Mouse (Mus musculus): ENCODE measurements around the gene Kdm2a. TPM values are rescaled to one million over a fixed set of nuclear protein-coding genes. Genes with fewer than 3 reads are reported as not detected.

Gene Kdm2a
- 61.6 and 65.4 TPM in 2 replicates for polyA plus RNA-seq (2016; fragmentation: Nextera tagmentation; extraction: Ambion mirVana)

DNA sequence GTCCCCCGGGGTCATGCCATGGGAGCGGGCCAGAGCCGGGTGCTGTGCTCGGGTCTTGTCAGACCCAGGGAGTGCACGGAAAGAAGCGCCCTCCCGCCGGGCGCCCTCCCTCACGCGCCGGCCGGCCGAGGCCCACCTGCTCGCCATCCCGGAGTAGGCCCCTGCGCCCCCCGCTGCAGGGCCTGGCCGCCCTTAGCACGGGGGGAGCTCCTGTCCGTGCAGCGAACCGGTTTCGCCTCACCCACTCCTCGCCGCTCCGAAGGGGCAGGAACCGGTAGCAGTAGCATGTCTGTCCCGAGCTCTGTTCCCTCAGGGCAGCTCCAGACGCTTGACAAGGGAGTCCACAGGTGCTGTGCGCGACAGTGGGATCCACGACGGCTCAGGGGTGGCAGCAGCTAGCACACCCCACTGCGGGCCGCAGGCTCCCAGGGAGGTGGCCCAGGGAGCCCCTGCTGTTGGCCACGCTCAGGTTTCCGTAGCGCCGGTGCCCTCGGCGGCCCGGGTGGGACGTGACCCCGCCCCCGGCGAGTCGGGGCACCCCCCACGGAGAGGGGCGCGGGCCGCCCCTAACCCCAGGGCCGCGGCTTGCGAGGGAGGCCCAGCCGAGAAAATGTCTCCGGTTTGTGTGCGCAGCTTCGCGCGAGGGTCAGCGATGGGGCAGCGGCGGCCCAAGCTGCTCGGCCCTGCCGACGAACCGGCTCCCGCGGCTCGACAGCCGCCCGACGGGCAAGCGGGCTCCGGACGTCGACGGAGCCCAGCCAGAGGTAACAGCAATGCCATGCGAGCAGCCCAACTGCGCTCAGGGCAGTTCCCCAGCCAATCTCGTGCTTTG is at the start of gene Kdm2a:
Gene Kdm2a (minus strand): TSS at position 488 of the 832 bp plus-strand sequence.
- Histone ChIP-seq H3K9me3 (no peaks in the 10 kb centered on the region), H3K4me1 (peaks cover 12% of the 10 kb centered on the region), H3K4me2 (replicated peaks) (peak within 1 kb of the TSS; percentile 77), H3K27me3 (no peaks in the 10 kb centered on the region), H3K9ac (peak within 1 kb of the TSS; percentile 100), H3K4me3 (peak within 1 kb of the TSS; percentile 100), H3K27ac (peak within 1 kb of the TSS; percentile 90), H3K36me3 (peaks cover 5% of the 10 kb centered on the region; the same call in 1 of the 2 replicates)
- ATAC-seq (ENCODE audit: insufficient number of reproducible peaks, insufficient read depth, low FRiP score, low TSS enrichment), result peak; percentile 18
- WGBS, result under 1% methylated on average over 82 of the region's 82 CpGs

DNA sequence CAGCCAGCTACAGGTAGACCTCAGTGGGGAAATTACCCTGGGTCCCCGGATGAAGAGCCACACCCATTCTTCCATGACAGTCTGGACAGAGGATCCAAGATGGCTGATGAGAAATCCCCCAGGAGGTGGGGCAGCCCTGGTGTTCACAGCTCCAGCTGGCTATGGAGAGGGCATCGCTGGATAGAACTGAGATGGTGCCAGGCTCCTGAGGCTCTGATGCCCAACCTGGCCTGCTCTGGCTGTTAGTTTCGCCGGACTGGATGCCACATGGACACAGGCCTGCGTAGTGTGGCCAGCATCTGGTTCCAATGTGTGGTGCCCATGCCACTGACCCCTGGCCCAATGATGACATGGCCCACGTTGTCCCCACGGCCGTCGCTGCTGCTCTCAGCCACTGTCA is 49.4 kb upstream of the Kdm2a start:
- WGBS, result 73% methylated on average over 9 of the region's 9 CpGs
- 0 out of 2 replicates have a peak, but pooled peaks cover 7% of the 10 kb centered on the region for H3K4me1 ChIP-seq
- H3K9ac ChIP-seq, result no peak overlapping the region
- H3K9me3 ChIP-seq, result no peaks in the 10 kb centered on the region
- no peaks in the 10 kb centered on the region for H3K27me3 ChIP-seq
- H3K36me3 ChIP-seq, result no peaks in the 10 kb centered on the region
- no peak overlapping the region for H3K27ac ChIP-seq
- H3K4me3 ChIP-seq, result no peak overlapping the region
- ATAC-seq (ENCODE audit: insufficient number of reproducible peaks, insufficient read depth, low FRiP score, low TSS enrichment), result no peak
- no peak overlapping the region for H3K4me2 ChIP-seq (replicated peaks)

DNA sequence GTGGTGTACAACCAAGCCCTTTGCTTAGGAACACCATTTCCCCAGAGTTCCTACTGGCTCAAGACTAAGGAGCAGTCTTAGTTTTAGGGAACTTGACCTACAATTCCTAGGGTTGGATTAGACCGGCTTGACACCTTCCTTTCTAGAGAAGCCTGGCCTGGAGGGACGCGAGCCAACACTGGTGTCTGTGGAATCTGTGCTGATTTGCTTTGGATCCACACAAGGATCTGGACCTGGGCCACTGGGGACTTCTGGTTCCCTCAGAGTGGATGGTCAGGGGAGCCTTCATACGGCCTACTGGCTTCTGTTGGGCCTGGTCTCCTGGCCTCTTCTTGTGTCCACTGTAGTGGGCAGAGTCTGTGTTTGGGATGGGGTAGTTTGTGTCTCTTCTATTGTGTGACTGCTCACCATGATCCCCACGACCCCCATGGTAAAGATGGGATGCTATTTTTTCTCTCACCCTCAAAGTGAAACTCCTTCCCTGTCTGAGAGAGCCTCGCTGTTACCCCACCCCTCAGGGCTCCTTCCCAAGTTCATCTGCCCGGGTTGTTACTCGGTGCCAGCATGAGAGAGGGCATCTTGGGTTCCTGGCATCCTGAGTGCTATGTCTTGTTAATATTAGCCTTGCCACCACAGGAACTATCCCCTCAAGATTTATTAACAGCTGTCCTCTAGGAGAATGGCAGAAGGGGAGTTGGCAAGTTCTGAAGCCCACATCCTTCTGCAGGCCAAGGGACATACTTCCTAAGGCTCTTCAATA is 48.8 kb upstream of the Kdm2a start:
- no peaks in the 10 kb centered on the region for H3K27me3 ChIP-seq
- peaks cover 8% of the 10 kb centered on the region for H3K4me1 ChIP-seq
- no peaks in the 10 kb centered on the region for H3K9me3 ChIP-seq
- H3K27ac ChIP-seq, result no peak overlapping the region
- 91% methylated on average over 8 of the region's 8 CpGs for WGBS
- H3K9ac ChIP-seq, result no peak overlapping the region
- no peak overlapping the region for H3K4me3 ChIP-seq
- no peak for ATAC-seq (ENCODE audit: insufficient number of reproducible peaks, insufficient read depth, low FRiP score, low TSS enrichment)
- H3K36me3 ChIP-seq, result no peaks in the 10 kb centered on the region
- no peak overlapping the region for H3K4me2 ChIP-seq (replicated peaks)

DNA sequence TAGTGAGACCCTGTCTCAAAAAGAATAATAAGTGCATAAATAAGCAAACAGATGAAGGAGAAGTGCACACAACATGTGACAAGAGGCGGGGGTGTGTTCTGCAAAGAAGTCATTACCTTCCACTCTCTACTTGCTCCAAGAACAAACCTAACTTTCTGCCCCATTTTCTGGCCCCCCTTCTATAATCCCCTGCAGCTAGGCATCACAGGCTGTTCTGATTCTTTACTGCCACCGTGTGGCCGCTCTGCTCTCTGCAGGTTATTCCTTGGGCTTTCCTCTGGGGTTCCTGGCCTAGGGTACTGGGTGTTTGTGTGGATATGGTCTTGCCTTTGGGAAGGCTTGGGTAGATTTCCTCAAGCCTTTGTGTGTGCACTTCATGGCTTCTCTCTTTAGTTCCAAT is 44.3 kb upstream of the Kdm2a start:
- 0 out of 2 replicates have a peak overlapping the region, but pooled peaks have one; percentile 46 for H3K27ac ChIP-seq
- H3K27me3 ChIP-seq, result no peaks in the 10 kb centered on the region
- H3K4me2 ChIP-seq (replicated peaks), result no peak overlapping the region
- 13% methylated on average over 3 of the region's 3 CpGs for WGBS
- H3K9me3 ChIP-seq, result no peaks in the 10 kb centered on the region
- no peak overlapping the region for H3K4me3 ChIP-seq
- no peak overlapping the region for H3K9ac ChIP-seq
- ATAC-seq (ENCODE audit: insufficient number of reproducible peaks, insufficient read depth, low FRiP score, low TSS enrichment), result no peak
- peaks cover 33% of the 10 kb centered on the region for H3K4me1 ChIP-seq
- no peaks in the 10 kb centered on the region for H3K36me3 ChIP-seq

DNA sequence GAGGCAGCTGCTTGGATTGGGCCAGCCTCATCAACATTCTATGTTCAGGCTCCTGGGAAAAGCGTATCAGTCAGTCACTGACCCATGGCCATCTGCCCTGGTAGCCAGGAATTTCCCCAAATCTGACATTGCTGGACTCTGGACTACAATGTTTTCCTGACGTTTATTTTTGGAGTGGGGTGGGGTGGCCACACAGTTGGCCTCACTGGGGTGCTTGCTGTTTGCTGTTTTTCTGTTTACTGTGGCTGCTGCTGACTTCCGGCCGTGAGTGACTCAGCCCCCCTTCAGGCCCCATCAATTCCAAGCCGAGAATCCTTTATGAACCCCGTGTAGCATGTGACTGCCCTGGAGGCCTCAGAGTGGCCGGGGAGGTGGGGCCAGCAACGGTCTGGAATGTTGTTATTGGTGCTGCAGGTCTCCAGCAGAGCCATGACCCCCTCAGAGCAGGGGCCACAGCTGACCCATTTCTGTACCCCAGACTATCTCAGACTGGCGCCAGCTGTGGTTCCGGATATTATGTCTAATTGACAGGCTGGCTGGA is 43.6 kb upstream of the Kdm2a start:
- WGBS, result 24% methylated on average over 10 of the region's 10 CpGs
- peaks cover under 1% of the 10 kb centered on the region; the same call in 1 of the 2 replicates for H3K36me3 ChIP-seq
- H3K27me3 ChIP-seq, result no peaks in the 10 kb centered on the region
- ATAC-seq (ENCODE audit: insufficient number of reproducible peaks, insufficient read depth, low FRiP score, low TSS enrichment), result no peak
- H3K4me3 ChIP-seq, result no peak overlapping the region
- H3K9me3 ChIP-seq, result no peaks in the 10 kb centered on the region
- peak overlapping the region; percentile 46; the same call in 1 of the 2 replicates for H3K27ac ChIP-seq
- peak overlapping the region; percentile 7; the same call in 1 of the 2 replicates for H3K4me2 ChIP-seq (replicated peaks)
- H3K4me1 ChIP-seq, result peaks cover 33% of the 10 kb centered on the region
- H3K9ac ChIP-seq, result no peak overlapping the region

DNA sequence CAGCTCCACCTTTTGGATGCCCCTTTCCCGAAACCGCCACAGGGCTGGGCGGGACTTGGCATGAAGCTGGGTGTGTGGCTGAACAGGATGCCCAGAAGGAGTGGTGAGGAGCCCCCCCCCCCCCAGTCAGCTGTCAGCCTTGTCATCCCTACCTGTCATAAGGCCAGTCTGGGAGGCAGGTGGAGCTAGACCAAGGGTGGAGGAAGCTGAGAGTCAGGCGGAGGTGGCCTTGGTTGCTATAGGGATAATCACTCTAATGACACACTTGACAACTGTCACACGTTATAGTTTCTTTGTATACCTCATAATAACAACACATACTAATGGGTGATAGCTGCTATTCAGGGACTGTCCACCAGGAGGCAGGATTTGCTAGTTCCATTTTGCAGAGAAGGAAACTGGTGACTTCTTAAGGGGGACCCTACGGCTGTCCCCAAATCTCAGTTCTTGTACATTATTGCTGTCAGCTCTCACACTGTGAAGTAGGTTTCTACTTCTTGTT is 43.1 kb upstream of the Kdm2a start:
- Histone ChIP-seq H3K36me3 (peaks cover 4% of the 10 kb centered on the region; the same call in 1 of the 2 replicates), H3K4me2 (replicated peaks) (peak overlapping the region; percentile 90; the same call in 1 of the 2 replicates), H3K9ac (no peak overlapping the region), H3K27me3 (no peaks in the 10 kb centered on the region), H3K4me1 (peaks cover 33% of the 10 kb centered on the region), H3K27ac (no peak overlapping the region), H3K9me3 (no peaks in the 10 kb centered on the region), H3K4me3 (no peak overlapping the region)
- 27% methylated on average over 6 of the region's 6 CpGs for WGBS
- ATAC-seq (ENCODE audit: insufficient number of reproducible peaks, insufficient read depth, low FRiP score, low TSS enrichment), result no peak

DNA sequence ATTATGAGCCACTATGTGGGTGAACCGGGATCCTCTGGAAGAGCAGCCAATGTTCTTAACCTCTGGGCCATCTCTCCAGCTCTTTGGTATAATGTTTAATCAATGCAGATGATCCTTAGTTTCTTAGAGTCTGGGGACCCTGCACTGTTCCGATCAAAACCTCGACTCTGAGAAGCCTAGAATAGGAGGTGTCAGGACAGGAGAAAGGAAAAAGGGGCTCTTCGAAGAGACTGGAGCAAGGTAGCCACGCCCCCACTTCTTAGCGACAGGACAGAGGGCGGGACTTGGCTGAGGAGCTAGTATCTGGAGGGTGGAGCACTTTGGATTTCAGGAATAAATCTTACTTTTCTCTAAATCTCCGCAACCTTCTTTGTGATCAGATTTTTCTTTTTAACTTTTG is 42.1 kb upstream of the Kdm2a start:
- Histone ChIP-seq H3K27ac (0 out of 2 replicates have a peak overlapping the region, but pooled peaks have one; percentile 30), H3K9ac (no peak overlapping the region), H3K4me1 (peaks cover 33% of the 10 kb centered on the region), H3K9me3 (no peaks in the 10 kb centered on the region), H3K4me2 (replicated peaks) (peak overlapping the region; percentile 90), H3K27me3 (no peaks in the 10 kb centered on the region), H3K36me3 (peaks cover 4% of the 10 kb centered on the region; the same call in 1 of the 2 replicates), H3K4me3 (peak overlapping the region; percentile 62)
- WGBS, result 8% methylated on average over 8 of the region's 8 CpGs
- ATAC-seq (ENCODE audit: insufficient number of reproducible peaks, insufficient read depth, low FRiP score, low TSS enrichment), result no peak

DNA sequence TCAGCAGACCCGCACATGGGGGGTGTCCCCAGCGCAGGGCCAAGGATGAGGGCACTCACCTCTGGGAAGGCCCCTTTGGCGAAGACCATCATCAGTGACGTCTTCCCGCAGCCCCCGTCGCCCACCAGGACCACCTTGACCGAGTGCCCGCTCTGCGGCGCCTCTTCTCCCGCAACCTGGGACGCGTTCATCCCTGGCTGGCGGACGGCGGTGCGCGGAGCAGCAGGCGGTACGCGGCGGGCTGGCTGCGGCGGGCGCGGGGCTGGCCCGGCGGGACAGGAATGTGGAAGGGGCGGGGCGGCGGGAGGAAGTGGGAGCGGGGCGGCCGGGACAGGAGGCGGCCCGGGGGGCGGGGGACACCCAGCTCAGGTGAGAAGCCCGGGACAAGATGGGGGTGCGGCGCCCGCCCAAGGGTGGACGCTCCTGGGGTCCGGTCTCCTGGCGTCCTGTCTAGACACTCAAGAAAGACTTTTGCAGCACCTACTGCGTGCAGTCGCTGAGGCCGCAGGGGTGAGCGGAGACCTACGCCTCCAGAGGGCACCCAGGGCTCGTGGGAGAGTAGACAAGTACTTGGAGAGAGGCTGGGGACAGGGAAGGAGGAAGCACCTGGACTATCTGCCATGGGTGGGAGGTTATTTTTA is 41.2 kb upstream of the Kdm2a start, which contains the start of gene Rhod:
Gene Rhod (minus strand): TSS at position 272 of the 641 bp plus-strand sequence.
- Histone ChIP-seq H3K27ac (peak within 1 kb of the TSS; percentile 51), H3K9me3 (no peaks in the 10 kb centered on the region), H3K36me3 (peaks cover 4% of the 10 kb centered on the region; the same call in 1 of the 2 replicates), H3K27me3 (no peaks in the 10 kb centered on the region), H3K9ac (peak within 1 kb of the TSS; percentile 76), H3K4me1 (peaks cover 33% of the 10 kb centered on the region), H3K4me2 (replicated peaks) (peak within 1 kb of the TSS; percentile 90), H3K4me3 (peak within 1 kb of the TSS; percentile 62)
- under 1% methylated on average over 46 of the region's 51 CpGs for WGBS
- peak; percentile 63 for ATAC-seq (ENCODE audit: insufficient number of reproducible peaks, insufficient read depth, low FRiP score, low TSS enrichment)

DNA sequence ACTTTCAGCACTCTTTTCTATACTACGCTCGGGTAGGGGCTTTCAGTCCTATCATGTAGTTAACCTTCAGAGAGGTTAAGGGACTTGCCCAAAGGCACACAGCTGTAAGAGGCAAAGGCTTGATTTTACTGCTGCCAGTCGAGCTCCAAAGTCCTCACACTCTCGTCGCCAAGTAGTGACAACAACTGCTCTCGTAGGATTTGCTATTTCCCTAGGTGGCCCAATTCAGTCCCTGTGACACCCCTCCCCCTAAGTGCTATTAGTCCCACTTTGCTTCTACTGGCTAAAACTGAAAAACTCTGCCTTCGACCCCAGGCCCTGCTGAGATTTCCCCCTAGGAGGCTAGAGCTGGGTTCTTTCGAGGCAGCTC is 40.7 kb upstream of the Kdm2a start:
- H3K27me3 ChIP-seq, result no peaks in the 10 kb centered on the region
- no peaks in the 10 kb centered on the region for H3K9me3 ChIP-seq
- H3K9ac ChIP-seq, result peak overlapping the region; percentile 76
- H3K27ac ChIP-seq, result peak overlapping the region; percentile 51
- peaks cover 4% of the 10 kb centered on the region; the same call in 1 of the 2 replicates for H3K36me3 ChIP-seq
- WGBS, result 7% methylated on average over 8 of the region's 8 CpGs
- H3K4me3 ChIP-seq, result peak overlapping the region; percentile 62
- peaks cover 33% of the 10 kb centered on the region for H3K4me1 ChIP-seq
- ATAC-seq (ENCODE audit: insufficient number of reproducible peaks, insufficient read depth, low FRiP score, low TSS enrichment), result no peak
- peak overlapping the region; percentile 90 for H3K4me2 ChIP-seq (replicated peaks)

DNA sequence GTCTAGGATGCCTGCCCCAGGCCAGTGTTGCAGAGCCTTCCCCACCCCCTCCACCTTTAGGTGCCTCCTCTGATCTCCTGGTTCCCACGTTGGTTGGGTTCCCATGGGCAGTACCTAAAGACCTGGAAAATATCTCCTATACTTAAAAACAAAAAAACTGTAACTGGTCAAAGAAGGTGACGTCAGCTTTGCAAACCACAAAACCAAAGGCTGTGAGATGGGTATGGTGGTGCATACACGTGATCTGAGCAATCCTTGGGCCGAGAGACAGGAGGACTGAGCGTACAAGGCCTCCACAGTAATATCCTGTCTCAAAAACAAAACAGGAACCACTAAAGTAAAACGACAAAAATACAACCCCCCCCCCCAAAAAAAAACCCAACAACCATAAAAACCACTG is 39.8 kb upstream of the Kdm2a start:
- Histone ChIP-seq H3K27ac (no peak overlapping the region), H3K4me3 (no peak overlapping the region)
- WGBS, result 79% methylated on average over 6 of the region's 6 CpGs

DNA sequence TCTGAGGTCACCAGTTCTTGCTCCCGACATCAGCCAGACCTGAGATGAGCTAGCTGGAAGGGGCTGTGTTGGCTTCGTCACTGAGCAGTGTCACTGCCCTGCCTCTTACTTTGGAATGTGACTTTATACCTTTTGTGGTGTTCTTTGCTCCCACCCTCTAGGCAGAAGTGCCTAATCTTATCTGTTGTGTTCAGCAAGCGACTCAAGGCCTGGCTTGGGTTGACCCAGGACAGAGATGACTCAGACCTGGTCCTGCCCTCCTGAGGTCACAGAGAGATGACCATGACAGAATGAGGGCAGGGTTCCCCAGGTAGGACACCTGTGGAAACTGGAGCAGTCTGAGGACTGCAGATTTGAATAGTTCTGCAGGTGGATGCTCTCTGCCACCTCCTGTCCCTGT is 38.2 kb upstream of the Kdm2a start:
- no peak overlapping the region for H3K27ac ChIP-seq
- no peaks in the 10 kb centered on the region for H3K27me3 ChIP-seq
- H3K9me3 ChIP-seq, result no peaks in the 10 kb centered on the region
- ATAC-seq (ENCODE audit: insufficient number of reproducible peaks, insufficient read depth, low FRiP score, low TSS enrichment), result no peak
- H3K36me3 ChIP-seq, result peaks cover 12% of the 10 kb centered on the region
- no peak overlapping the region for H3K9ac ChIP-seq
- H3K4me1 ChIP-seq, result peaks cover 24% of the 10 kb centered on the region
- 85% methylated on average over 3 of the region's 3 CpGs for WGBS
- no peak overlapping the region for H3K4me3 ChIP-seq
- no peak overlapping the region for H3K4me2 ChIP-seq (replicated peaks)

More for the DNA sequence above, 39.8 kb upstream of the Kdm2a start:
- H3K9ac ChIP-seq, result no peak overlapping the region
- no peaks in the 10 kb centered on the region for H3K27me3 ChIP-seq
- peaks cover 4% of the 10 kb centered on the region; the same call in 1 of the 2 replicates for H3K36me3 ChIP-seq
- peak overlapping the region; percentile 90 for H3K4me2 ChIP-seq (replicated peaks)
- H3K9me3 ChIP-seq, result no peaks in the 10 kb centered on the region
- peaks cover 33% of the 10 kb centered on the region for H3K4me1 ChIP-seq
- no peak for ATAC-seq (ENCODE audit: insufficient number of reproducible peaks, insufficient read depth, low FRiP score, low TSS enrichment)

Measured in embryonic facial prominence, embryonic 12.5 days (tissue).